Mouse (Mus musculus) kidney, postnatal 10 days (tissue): ENCODE measurements at regions not wholly inside any gene's neighbourhood (a gene's known extent, or its start where the extent isn't known, plus 50 kb on each side); places are given as distances from the start of the nearest gene placed in this dataset.

Experiments
- DNase-seq: peaks from one replicate; pipeline ENCODE4 v3.0.0; 2021; ENCODE audit warnings: mixed read lengths

- no peak for DNase-seq
Observed at GRCm38 (mm10) chr16:97234321-97234720, 63.8 kb upstream of the Dscam start.

GRCm38 (mm10) chr16:97239626-97240025 is 69.1 kb upstream of the Dscam start:
- no peak for DNase-seq

GRCm38 (mm10) chr16:97240085-97240484 is 69.5 kb upstream of the Dscam start:
- DNase-seq = no peak

- DNase-seq = no peak
Observed at GRCm38 (mm10) chr16:97240859-97241360, 70.4 kb upstream of the Dscam start.

- DNase-seq = no peak
Observed at GRCm38 (mm10) chr16:97241639-97242038, 71.1 kb upstream of the Dscam start.

GRCm38 (mm10) chr16:97250488-97250887 is 79.9 kb upstream of the Dscam start:
- no peak for DNase-seq

- no peak for DNase-seq
Observed at GRCm38 (mm10) chr16:97252551-97252950, 82.0 kb upstream of the Dscam start.

- no peak for DNase-seq
Observed at GRCm38 (mm10) chr16:97252997-97253635, 82.6 kb upstream of the Dscam start.

GRCm38 (mm10) chr16:97258821-97259220 is 88.3 kb upstream of the Dscam start:
- DNase-seq = no peak

- no peak for DNase-seq
Observed at GRCm38 (mm10) chr16:97263451-97263850, 92.9 kb upstream of the Dscam start.

- DNase-seq = no peak
Observed at GRCm38 (mm10) chr16:97270417-97271133, 86.0 kb upstream of the Bace2 start.

- DNase-seq = no peak
Observed at GRCm38 (mm10) chr16:97271264-97271663, 85.3 kb upstream of the Bace2 start.

GRCm38 (mm10) chr16:97272035-97272631 is 84.4 kb upstream of the Bace2 start:
- DNase-seq = peak; percentile 83

GRCm38 (mm10) chr16:97278913-97279312 is 77.6 kb upstream of the Bace2 start:
- DNase-seq = no peak

- no peak for DNase-seq
Observed at GRCm38 (mm10) chr16:97281615-97282110, 74.9 kb upstream of the Bace2 start.

GRCm38 (mm10) chr16:97282943-97283342 is 73.6 kb upstream of the Bace2 start:
- no peak for DNase-seq

- no peak for DNase-seq
Observed at GRCm38 (mm10) chr16:97285886-97286447, 70.6 kb upstream of the Bace2 start.

- peak; percentile 44 for DNase-seq
Observed at GRCm38 (mm10) chr16:97286717-97287116, 69.8 kb upstream of the Bace2 start.

GRCm38 (mm10) chr16:97288634-97289033 is 67.9 kb upstream of the Bace2 start:
- DNase-seq = peak; percentile 46

GRCm38 (mm10) chr16:97292484-97293048 is 64.0 kb upstream of the Bace2 start:
- peak; percentile 34 for DNase-seq

GRCm38 (mm10) chr16:97293273-97293672 is 63.3 kb upstream of the Bace2 start:
- DNase-seq = peak; percentile 83

GRCm38 (mm10) chr16:97297140-97297539 is 59.4 kb upstream of the Bace2 start:
- DNase-seq = no peak

- DNase-seq = no peak
Observed at GRCm38 (mm10) chr16:97304156-97304735, 52.3 kb upstream of the Bace2 start.
